Mouse (Mus musculus) limb, embryonic 11.5 days (tissue): Measurements from ENCODE around the gene Ppt1. TPM values are rescaled to one million over a fixed set of nuclear protein-coding genes. Genes with fewer than 3 reads are reported as not detected.
"Not testable (repeated sequence)": the region's sequence is repeated elsewhere in the genome, so short reads cannot be mapped to it uniquely, and the experiment has no call there.

ENCODE experiments used
- ATAC-seq: fragments of 200-750 bp; cut with Nextera tagmentation; 2 replicates; pipeline ENCODE4 v1.8.0; 2017; ENCODE audit warnings: low read depth; ENCODE audit not compliant: insufficient number of reproducible peaks, low FRiP score, low TSS enrichment
- DNase-seq: peaks from one replicate; pipeline ENCODE4 v3.0.0-alpha.2; 2015; ENCODE audit warnings: low spot score
- H3K27ac ChIP-seq: fragments of 300-500 bp; sonication (generic); replicated peaks from 2 replicates; pipeline ENCODE4 v1.5.1; 2014; ENCODE audit warnings: low read depth, mild to moderate bottlenecking, low read length
- H3K27me3 ChIP-seq: fragments of 300-500 bp; sonication (generic); 2 replicates; pipeline ENCODE4 v1.6.1; 2014; ENCODE audit warnings: mild to moderate bottlenecking, low read length, mixed read lengths; ENCODE audit not compliant: control insufficient read depth, insufficient read depth
- H3K36me3 ChIP-seq: fragments of 300-500 bp; sonication (generic); 2 replicates; pipeline ENCODE4 v1.6.1; 2014; ENCODE audit warnings: mild to moderate bottlenecking, low read length, moderate library complexity, mixed read lengths; ENCODE audit not compliant: control insufficient read depth, insufficient read depth
- H3K4me1 ChIP-seq: fragments of 300-500 bp; sonication (generic); 2 replicates; pipeline ENCODE4 v1.6.1; 2014; ENCODE audit warnings: low read length, mixed read lengths; ENCODE audit not compliant: control insufficient read depth, insufficient read depth
- H3K4me2 ChIP-seq: fragments of 300-500 bp; sonication (generic); 2 replicates; pipeline ENCODE4 v1.6.1; 2014; ENCODE audit warnings: low read depth, mild to moderate bottlenecking, moderate library complexity; ENCODE audit not compliant: severe bottlenecking
- H3K4me3 ChIP-seq: fragments of 300-500 bp; sonication (generic); 2 replicates; pipeline ENCODE4 v1.5.1; 2014; ENCODE audit warnings: low read depth, low read length
- H3K9ac ChIP-seq: fragments of 300-500 bp; sonication (generic); 2 replicates; pipeline ENCODE4 v1.6.1; 2014; ENCODE audit warnings: mild to moderate bottlenecking, low read length
- H3K9me3 ChIP-seq: fragments of 300-500 bp; sonication (generic); 2 replicates; pipeline ENCODE4 v1.6.1; 2016; ENCODE audit warnings: low read length; ENCODE audit not compliant: control insufficient read depth
- WGBS: fragments of 180-500 bp; shearing (Covaris S2); extraction: QIAGEN DNeasy Blood & Tissue Kit; methylation state at CpG from one replicate; pipeline ENCODE4 v1.1.7; 2014; 5-methylcytosine and 5-hydroxymethylcytosine counted together
- polyA plus RNA-seq: library from polyadenylated mRNA; unstranded; fragments of >200 nt; fragmentation: Nextera tagmentation; extraction: Ambion mirVana; gene quantifications from 2 replicates; pipeline ENCODE4 v1.2.1, GENCODE M21; 2014

Ppt1 gene
- 52.4 and 54.1 TPM in 2 replicates for polyA plus RNA-seq

GRCm38 (mm10) chr4:122835530-122836402 is at the start of gene Ppt1:
Gene Ppt1 (plus strand): TSS chr4:122836242.
- WGBS, result 4% methylated on average over 31 of the region's 31 CpGs
- Histone ChIP-seq H3K9ac (peak within 1 kb of the TSS; percentile 84), H3K9me3 (no peaks in the 10 kb centered on the region), H3K27me3 (no peaks in the 10 kb centered on the region), H3K27ac (no peak within 1 kb of the TSS), H3K36me3 (no peaks in the 10 kb centered on the region), H3K4me1 (no peaks in the 10 kb centered on the region; the same call in 1 of the 2 replicates), H3K4me2 (peak within 1 kb of the TSS; percentile 80), H3K4me3 (peak within 1 kb of the TSS; percentile 76)
- ATAC-seq, result peak; percentile 86
- DNase-seq, result peak; percentile 89

DNA sequence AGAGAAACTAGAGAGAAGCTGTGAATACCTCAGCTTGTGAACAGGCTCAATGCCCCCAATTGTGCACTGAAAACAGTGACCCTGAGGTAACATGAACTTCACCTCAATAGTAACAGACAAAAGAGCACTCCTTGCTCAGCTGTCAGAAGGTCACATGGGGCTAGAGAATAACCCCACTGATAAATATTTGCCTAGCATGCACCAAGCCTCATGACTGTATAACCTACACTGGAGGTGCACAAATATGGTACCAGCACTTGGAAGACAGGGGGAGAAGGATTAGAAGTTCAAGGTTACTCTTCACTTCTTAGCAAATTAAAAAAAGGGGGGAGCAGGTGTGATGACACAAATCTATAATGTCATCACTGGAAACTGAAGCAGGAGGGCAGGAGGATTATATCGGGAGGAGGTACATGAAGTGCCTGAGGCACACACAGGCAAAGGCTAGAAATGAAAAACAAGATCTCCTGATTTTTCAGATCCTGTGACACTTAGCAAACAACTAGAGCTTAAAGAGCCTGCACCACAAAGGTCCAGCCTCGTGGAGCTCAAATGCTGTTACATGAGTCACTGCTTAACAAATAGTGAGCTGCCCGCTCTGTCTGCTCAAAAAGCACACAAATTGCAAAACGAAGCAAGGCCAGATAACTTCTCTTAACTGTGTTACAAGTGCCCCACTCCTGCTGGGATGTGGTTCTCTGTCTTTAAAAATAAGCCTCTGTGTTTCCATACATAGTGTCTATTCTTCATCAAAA is 46.5 kb upstream of the Ppt1 start:
- H3K4me3 ChIP-seq, result no peak overlapping the region
- H3K27ac ChIP-seq, result no peak overlapping the region
- H3K9me3 ChIP-seq, result no peaks in the 10 kb centered on the region
- H3K4me2 ChIP-seq, result no peak overlapping the region
- DNase-seq (no peak), ATAC-seq (no peak)
- no peaks in the 10 kb centered on the region for H3K27me3 ChIP-seq
- H3K9ac ChIP-seq, result no peak overlapping the region
- no peaks in the 10 kb centered on the region for H3K4me1 ChIP-seq
- no peaks in the 10 kb centered on the region for H3K36me3 ChIP-seq
- 84% methylated on average over 4 of the region's 4 CpGs for WGBS

DNA sequence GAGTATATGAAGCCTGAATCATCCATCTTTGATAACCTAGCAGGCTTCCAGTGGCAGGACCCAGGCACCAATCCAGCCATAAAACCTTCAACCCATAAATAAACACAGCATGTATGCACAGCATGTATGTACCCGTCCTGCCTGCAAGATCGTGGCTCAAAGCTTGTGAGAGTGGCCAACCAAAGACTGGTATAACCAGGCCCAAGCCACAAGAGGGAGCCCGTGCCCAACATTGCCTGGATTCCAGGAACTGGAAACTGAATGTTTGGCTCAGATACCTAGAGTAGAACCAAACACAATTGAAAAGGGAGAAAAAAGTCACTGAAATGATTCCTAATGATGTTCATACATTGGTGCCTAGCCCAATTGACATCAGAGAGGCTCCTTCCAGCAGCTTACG is 27.9 kb upstream of the Ppt1 start:
- ATAC-seq (no peak), DNase-seq (peak; percentile 75)
- Histone ChIP-seq H3K4me2 (no peak overlapping the region), H3K27ac (no peak overlapping the region), H3K27me3 (no peaks in the 10 kb centered on the region), H3K4me3 (no peak overlapping the region), H3K9ac (no peak overlapping the region), H3K9me3 (no peaks in the 10 kb centered on the region), H3K36me3 (no peaks in the 10 kb centered on the region), H3K4me1 (no peaks in the 10 kb centered on the region)
- WGBS, result 28% methylated on average over 4 of the region's 4 CpGs

DNA sequence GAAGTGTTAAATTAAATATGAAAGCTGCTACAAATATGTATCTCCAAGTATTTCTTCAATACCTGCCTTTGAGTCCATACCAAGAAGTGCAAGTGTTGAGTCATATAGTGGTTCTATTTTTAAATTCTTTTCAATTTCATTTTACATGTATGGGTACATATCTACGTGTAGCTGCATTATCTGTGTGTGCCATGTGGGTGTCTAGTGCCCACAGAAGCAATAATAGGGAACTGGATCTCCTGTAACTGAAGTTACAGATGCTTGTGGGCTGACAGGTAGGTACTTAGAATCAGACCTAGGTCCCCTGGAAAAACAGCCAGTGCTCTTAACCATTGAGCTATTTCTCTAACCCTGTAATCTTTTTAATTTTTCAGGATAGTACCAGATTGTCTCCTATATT is 24.9 kb upstream of the Ppt1 start:
- no peaks in the 10 kb centered on the region for H3K4me1 ChIP-seq
- no peak overlapping the region for H3K4me2 ChIP-seq
- no peaks in the 10 kb centered on the region for H3K36me3 ChIP-seq
- ATAC-seq (no peak), DNase-seq (no peak)
- no peak overlapping the region for H3K4me3 ChIP-seq
- H3K27me3 ChIP-seq, result no peaks in the 10 kb centered on the region
- 50% methylated on average over 1 of the region's 1 CpGs for WGBS
- H3K27ac ChIP-seq, result no peak overlapping the region
- H3K9ac ChIP-seq, result no peak overlapping the region
- no peaks in the 10 kb centered on the region for H3K9me3 ChIP-seq

DNA sequence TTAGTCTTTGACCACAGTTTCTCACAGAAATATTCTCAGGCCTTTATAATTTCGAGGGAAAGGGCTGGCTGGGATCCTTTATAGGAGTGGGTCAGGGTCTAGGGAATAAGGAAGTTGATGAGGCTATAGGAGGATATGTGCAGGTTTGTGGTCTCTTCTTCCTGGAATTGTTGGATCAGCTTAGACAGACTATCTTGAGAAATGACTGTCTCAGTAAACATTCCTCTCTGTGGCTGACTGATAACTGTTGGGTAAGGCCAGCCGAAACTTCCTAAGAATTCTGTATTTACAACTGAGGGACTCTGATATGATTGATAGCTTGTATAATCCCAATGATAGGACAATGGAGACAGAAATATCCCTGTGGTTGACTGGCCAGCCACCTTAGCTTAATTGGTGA is 24.2 kb upstream of the Ppt1 start:
- no peak overlapping the region for H3K4me2 ChIP-seq
- no peaks in the 10 kb centered on the region for H3K9me3 ChIP-seq
- DNase-seq (no peak), ATAC-seq (no peak)
- 80% methylated on average over 2 of the region's 2 CpGs for WGBS
- H3K4me1 ChIP-seq, result no peaks in the 10 kb centered on the region
- H3K36me3 ChIP-seq, result no peaks in the 10 kb centered on the region
- H3K4me3 ChIP-seq, result no peak overlapping the region
- H3K9ac ChIP-seq, result no peak overlapping the region
- H3K27ac ChIP-seq, result no peak overlapping the region
- no peaks in the 10 kb centered on the region for H3K27me3 ChIP-seq

- H3K36me3 ChIP-seq, result no peaks in the 10 kb centered on the region
- H3K4me2 ChIP-seq, result no peak overlapping the region
- no peak overlapping the region for H3K4me3 ChIP-seq
- H3K9me3 ChIP-seq, result no peaks in the 10 kb centered on the region
- H3K27ac ChIP-seq, result no peak overlapping the region
- DNase-seq (no peak), ATAC-seq (no peak)
- H3K9ac ChIP-seq, result no peak overlapping the region
- H3K4me1 ChIP-seq, result no peaks in the 10 kb centered on the region
- 78% methylated on average over 1 of the region's 1 CpGs for WGBS
- H3K27me3 ChIP-seq, result no peaks in the 10 kb centered on the region
Measured at GRCm38 (mm10) chr4:122816202-122816601, 19.8 kb upstream of the Ppt1 start.

DNA sequence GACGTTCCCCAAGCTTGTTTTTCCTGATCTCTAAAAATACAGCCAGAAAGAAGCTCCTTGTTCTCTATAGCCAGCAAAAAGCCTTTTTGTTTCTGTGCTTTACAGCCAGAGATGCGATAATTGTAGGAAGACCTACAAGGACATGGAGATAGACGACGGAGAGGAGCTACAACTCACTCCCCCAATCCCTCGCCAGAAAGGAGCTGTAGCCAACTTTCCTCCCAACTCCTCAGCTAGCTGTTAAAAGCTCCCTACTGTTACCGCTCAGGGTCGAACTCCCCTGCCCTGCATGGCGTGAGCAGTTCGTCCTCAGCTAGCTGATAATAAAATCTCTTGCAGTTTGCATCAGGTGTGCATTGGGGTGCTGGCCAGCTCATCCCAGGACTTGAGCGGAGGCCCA is 15.1 kb upstream of the Ppt1 start:
- H3K27ac ChIP-seq, H3K9ac ChIP-seq, H3K4me2 ChIP-seq, DNase-seq, ATAC-seq, H3K9me3 ChIP-seq, H3K4me1 ChIP-seq, H3K4me3 ChIP-seq, H3K27me3 ChIP-seq, H3K36me3 ChIP-seq: not testable (repeated sequence)
- 32% methylated on average over 10 of the region's 10 CpGs for WGBS

DNA sequence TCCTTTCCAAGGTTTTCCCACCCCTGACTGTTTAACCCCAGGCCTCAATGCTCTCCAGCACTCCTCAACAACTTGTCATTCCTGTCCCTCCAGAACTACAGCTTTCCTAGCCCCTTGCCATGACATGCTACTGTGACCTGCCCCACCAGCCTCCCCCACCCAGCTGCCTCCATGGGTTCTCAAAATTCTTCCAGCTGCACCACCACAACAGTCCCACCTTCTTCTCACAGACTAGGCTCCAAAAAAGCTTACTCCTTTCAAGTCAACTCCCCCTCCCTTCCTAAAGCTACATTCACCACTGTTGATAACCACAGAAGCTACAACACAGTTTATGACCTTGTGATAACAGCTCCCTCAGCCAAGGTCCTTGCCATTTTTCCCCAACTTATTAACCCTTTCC is 8.4 kb upstream of the Ppt1 start:
- ATAC-seq, result no peak
- no peak overlapping the region for H3K27ac ChIP-seq

More for the DNA sequence above, 8.4 kb upstream of the Ppt1 start:
- DNase-seq, result no peak
- Histone ChIP-seq H3K4me3 (no peak overlapping the region), H3K4me1 (no peaks in the 10 kb centered on the region), H3K27me3 (no peaks in the 10 kb centered on the region), H3K4me2 (no peak overlapping the region), H3K36me3 (no peaks in the 10 kb centered on the region), H3K9ac (no peak overlapping the region), H3K9me3 (no peaks in the 10 kb centered on the region)
